Mouse (Mus musculus) 3134 (cell line): Measurements from ENCODE around the gene Btbd7.

Experiments
- DNase-seq: peaks from one replicate; pipeline ENCODE4 v3.0.0-alpha.2; 2011; ENCODE audit warnings: low spot score; ENCODE audit not compliant: insufficient read length; ENCODE audit errors: extremely low read depth

The Btbd7 gene

GRCm38 (mm10) chr12:102784899-102785592, 93.2 kb downstream of the Btbd7 start:
- DNase-seq: no peak

- no peak for DNase-seq
Measured at GRCm38 (mm10) chr12:102782841-102783240, 95.4 kb downstream of the Btbd7 start.

GRCm38 (mm10) chr12:102779452-102779851, 98.8 kb downstream of the Btbd7 start:
- no peak for DNase-seq

- no peak for DNase-seq
Measured at GRCm38 (mm10) chr12:102778151-102778550, 100.1 kb downstream of the Btbd7 start.

GRCm38 (mm10) chr12:102776035-102776434, 102.2 kb downstream of the Btbd7 start:
- no peak for DNase-seq

- DNase-seq: no peak
Measured at GRCm38 (mm10) chr12:102772676-102773075, 105.6 kb downstream of the Btbd7 start.

GRCm38 (mm10) chr12:102771601-102772000, 106.7 kb downstream of the Btbd7 start:
- no peak for DNase-seq

- no peak for DNase-seq
Measured at GRCm38 (mm10) chr12:102769000-102769399, 109.3 kb downstream of the Btbd7 start.

GRCm38 (mm10) chr12:102763696-102764095, 114.6 kb downstream of the Btbd7 start:
- no peak for DNase-seq

GRCm38 (mm10) chr12:102761668-102762067, 116.6 kb downstream of the Btbd7 start:
- DNase-seq: no peak

- no peak for DNase-seq
Measured at GRCm38 (mm10) chr12:102758936-102759335, 119.3 kb downstream of the Btbd7 start.

GRCm38 (mm10) chr12:102758403-102758756, 119.9 kb downstream of the Btbd7 start, which contains the start of gene Gm20604:
Gene Gm20604 (minus strand): TSS chr12:102758672.
- no peak for DNase-seq

- DNase-seq: peak; percentile 96
Measured at GRCm38 (mm10) chr12:102757689-102758402, 120.4 kb downstream of the Btbd7 start, which contains the start of the genes Gm28051, Gon7 and Ubr7. Gene Gm28051 (minus strand): TSS chr12:102757765. Gene Gon7 (minus strand): TSS chr12:102757803. Gene Ubr7 (plus strand): TSS chr12:102757967.

- DNase-seq: no peak
Measured at GRCm38 (mm10) chr12:102757055-102757688, 121.1 kb downstream of the Btbd7 start.

GRCm38 (mm10) chr12:102756304-102756703, 122.0 kb downstream of the Btbd7 start:
- no peak for DNase-seq

- no peak for DNase-seq
Measured at GRCm38 (mm10) chr12:102748256-102748655, 130.0 kb downstream of the Btbd7 start.

- DNase-seq: no peak
Measured at GRCm38 (mm10) chr12:102744839-102745238, 133.4 kb downstream of the Btbd7 start.

GRCm38 (mm10) chr12:102743589-102744574, 134.4 kb downstream of the Btbd7 start, which contains the start of the genes Moap1 and Tmem251:
Gene Moap1 (minus strand): TSS chr12:102743661.
Gene Tmem251 (plus strand): TSS chr12:102743762.
- DNase-seq: peak; percentile 89

GRCm38 (mm10) chr12:102743036-102743588, 135.2 kb downstream of the Btbd7 start:
- DNase-seq: no peak

- DNase-seq: no peak
Measured at GRCm38 (mm10) chr12:102742056-102742455, 136.2 kb downstream of the Btbd7 start.
